Mouse (Mus musculus): Measurements from ENCODE around the gene Bpifa1. TPM values are rescaled to one million over a fixed set of nuclear protein-coding genes. Genes with fewer than 3 reads are reported as not detected.

The Bpifa1 gene
- total RNA-seq, 2 experiments from 2014 or later = not detected

- no peak for DNase-seq (ENCODE audit: low spot score in 2 of 2)
Observed at GRCm38 (mm10) chr2:154197036-154197435, 54.4 kb downstream of the Bpifa1 start.

Other genes starting within 250 kb of the Bpifa1 start
- not detected for gene Bpifb6, start 242.5 kb upstream of the Bpifa1 start, total RNA-seq (2021)
- not detected for gene Bpifb3, start 224.7 kb upstream of the Bpifa1 start, total RNA-seq (2021)
- not detected for gene Bpifb4, start 204.7 kb upstream of the Bpifa1 start, total RNA-seq (2021)
- gene Bpifa6, start 167.9 kb upstream of the Bpifa1 start, total RNA-seq (2021) = not detected
- not detected for gene Bpifa2, start 134.6 kb upstream of the Bpifa1 start, total RNA-seq (2021)
- gene Bpifa3, start 12.5 kb upstream of the Bpifa1 start, total RNA-seq (2021) = not detected
- not detected for gene Bpifa5, start 19.7 kb downstream of the Bpifa1 start, total RNA-seq (2021)
- gene Bpifb1, start 47.9 kb downstream of the Bpifa1 start, total RNA-seq (2021) = under 1 TPM; 0.48 to 0.71 TPM
- not detected for gene Bpifb5, start 80.9 kb downstream of the Bpifa1 start, total RNA-seq (2021)
- gene Bpifb9a, start 115.0 kb downstream of the Bpifa1 start, total RNA-seq (2021) = not detected
- gene Bpifb9b, start 164.3 kb downstream of the Bpifa1 start, total RNA-seq (2021) = not detected
- gene Cdk5rap1, start 230.1 kb downstream of the Bpifa1 start, total RNA-seq (2021) = 10 to 100 TPM; 14.4 to 16.0 TPM

All from layer of hippocampus, postnatal 14 days (tissue).